Mouse (Mus musculus) stomach, embryonic 14.5 days (tissue): ENCODE results near the gene Grcc10. TPM values are rescaled to one million over a fixed set of nuclear protein-coding genes. Genes with fewer than 3 reads are reported as not detected.

ENCODE experiments used
- ATAC-seq: fragments of 200-750 bp; cut with Nextera tagmentation; 2 replicates; pipeline ENCODE4 v1.8.0; 2017; ENCODE audit warnings: low read depth, moderate TSS enrichment; ENCODE audit not compliant: insufficient number of reproducible peaks, insufficient read depth, low FRiP score
- H3K27ac ChIP-seq: fragments of 300-500 bp; sonication (generic); 2 replicates; pipeline ENCODE4 v1.5.1; 2014; ENCODE audit warnings: mild to moderate bottlenecking, low read length, moderate library complexity, mixed read lengths
- H3K27me3 ChIP-seq: fragments of 300-500 bp; sonication (generic); 2 replicates; pipeline ENCODE4 v1.6.1; 2014; ENCODE audit warnings: low read length, control low read depth, mixed read lengths; ENCODE audit not compliant: control insufficient read depth, insufficient read depth
- H3K36me3 ChIP-seq: fragments of 300-500 bp; sonication (generic); 2 replicates; pipeline ENCODE4 v1.6.1; 2014; ENCODE audit warnings: mild to moderate bottlenecking, control low read depth, low read length, moderate library complexity, mixed read lengths; ENCODE audit not compliant: control insufficient read depth, insufficient read depth
- H3K4me1 ChIP-seq: fragments of 300-500 bp; sonication (generic); 2 replicates; pipeline ENCODE4 v1.6.1; 2014; ENCODE audit warnings: low read length, control low read depth, mixed read lengths; ENCODE audit not compliant: control insufficient read depth, insufficient read depth
- H3K4me2 ChIP-seq: fragments of 300-500 bp; sonication (generic); replicated peaks from 2 replicates; pipeline ENCODE4 v1.6.1; 2014; ENCODE audit warnings: low read depth, low read length, control low read depth
- H3K4me3 ChIP-seq: fragments of 300-500 bp; sonication (generic); 2 replicates; pipeline ENCODE4 v1.5.1; 2014; ENCODE audit warnings: low read depth, low read length, control low read depth
- H3K9ac ChIP-seq: fragments of 300-500 bp; sonication (generic); replicated peaks from 2 replicates; pipeline ENCODE4 v1.6.1; 2014; ENCODE audit warnings: low read depth, mild to moderate bottlenecking, control low read depth, low read length, moderate library complexity, mixed read lengths
- H3K9me3 ChIP-seq: fragments of 300-500 bp; sonication (generic); 2 replicates; pipeline ENCODE4 v1.6.1; 2016; ENCODE audit warnings: low read depth, low read length, control low read depth; ENCODE audit not compliant: control insufficient read depth
- WGBS: fragments of 180-500 bp; shearing (Covaris S2); extraction: QIAGEN DNeasy Blood & Tissue Kit; methylation state at CpG from one replicate; pipeline ENCODE4 v1.1.7; 2014; 5-methylcytosine and 5-hydroxymethylcytosine counted together
- polyA plus RNA-seq: library from polyadenylated mRNA; unstranded; fragments of >200 nt; fragmentation: Nextera tagmentation; extraction: Ambion mirVana; gene quantifications from 2 replicates; pipeline ENCODE4 v1.2.1, GENCODE M21; 2014

Gene Grcc10
- polyA plus RNA-seq, 1 experiment from 2014 or later = 505 TPM

DNA sequence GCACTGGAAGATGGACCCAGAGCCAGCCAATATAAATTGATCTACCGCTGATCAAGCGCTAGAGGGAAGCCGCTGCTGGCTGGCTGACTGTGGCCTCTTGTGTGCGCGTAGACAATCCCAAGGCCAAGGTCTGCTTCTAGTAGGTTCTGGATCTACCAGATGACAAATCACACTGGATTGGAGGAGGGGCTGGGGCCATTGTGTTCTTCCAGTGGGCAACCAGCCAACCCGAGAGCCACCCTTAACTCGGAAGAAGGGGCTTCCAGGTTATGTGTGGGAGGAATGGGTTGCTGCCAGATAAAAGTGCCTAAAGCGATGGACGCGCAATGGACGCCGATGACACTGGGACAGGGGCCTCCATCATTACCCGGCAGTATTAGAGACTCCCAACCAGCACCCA lies 23.2 kb downstream of the Grcc10 start:
- Histone ChIP-seq H3K4me1 (peaks cover 14% of the 10 kb centered on the region; the same call in 1 of the 2 replicates), H3K36me3 (peaks cover 30% of the 10 kb centered on the region), H3K4me3 (peak overlapping the region; percentile 36), H3K4me2 (peak overlapping the region; percentile 44), H3K9me3 (no peaks in the 10 kb centered on the region), H3K27me3 (no peaks in the 10 kb centered on the region), H3K9ac (peak overlapping the region; percentile 50), H3K27ac (peak overlapping the region; percentile 83)
- no peak for ATAC-seq
- 61% methylated on average over 13 of the region's 13 CpGs for WGBS

DNA sequence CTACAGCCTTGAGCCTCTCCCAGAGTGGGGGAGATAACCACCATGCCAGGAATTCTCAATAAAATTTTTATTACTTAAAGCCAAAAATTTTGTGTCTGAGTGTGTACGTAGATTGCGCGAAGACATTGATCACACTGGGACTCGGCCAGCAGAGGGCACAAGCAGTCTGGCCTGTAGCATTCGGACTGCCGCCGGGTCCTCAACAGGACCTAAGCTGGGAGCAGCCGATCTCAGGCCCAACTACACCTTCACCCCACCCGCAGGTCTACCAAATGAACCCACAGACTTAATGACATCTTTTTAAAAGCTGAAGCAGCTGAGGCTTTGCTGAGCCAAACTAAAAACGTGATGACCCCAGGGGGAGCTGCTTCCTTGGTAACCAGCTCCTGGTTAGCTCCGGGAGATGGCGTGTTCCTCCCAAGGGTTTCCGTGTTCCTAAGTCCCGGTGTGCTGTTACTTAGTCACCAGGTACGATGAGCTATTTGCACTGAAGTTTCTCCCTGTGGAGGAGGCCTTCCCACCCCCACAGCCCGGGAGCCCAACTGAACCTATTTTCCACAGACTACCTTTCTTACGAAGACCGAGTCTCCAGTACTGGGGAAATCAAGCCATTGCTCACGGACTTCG lies 24.2 kb downstream of the Grcc10 start:
- ATAC-seq = no peak
- 63% methylated on average over 20 of the region's 20 CpGs for WGBS
- Histone ChIP-seq H3K4me2 (peak overlapping the region; percentile 44), H3K4me3 (peak overlapping the region; percentile 36), H3K27me3 (no peaks in the 10 kb centered on the region), H3K36me3 (peaks cover 30% of the 10 kb centered on the region), H3K9ac (no peak overlapping the region), H3K27ac (peak overlapping the region; percentile 35), H3K9me3 (no peaks in the 10 kb centered on the region), H3K4me1 (peaks cover 17% of the 10 kb centered on the region; the same call in 1 of the 2 replicates)

DNA sequence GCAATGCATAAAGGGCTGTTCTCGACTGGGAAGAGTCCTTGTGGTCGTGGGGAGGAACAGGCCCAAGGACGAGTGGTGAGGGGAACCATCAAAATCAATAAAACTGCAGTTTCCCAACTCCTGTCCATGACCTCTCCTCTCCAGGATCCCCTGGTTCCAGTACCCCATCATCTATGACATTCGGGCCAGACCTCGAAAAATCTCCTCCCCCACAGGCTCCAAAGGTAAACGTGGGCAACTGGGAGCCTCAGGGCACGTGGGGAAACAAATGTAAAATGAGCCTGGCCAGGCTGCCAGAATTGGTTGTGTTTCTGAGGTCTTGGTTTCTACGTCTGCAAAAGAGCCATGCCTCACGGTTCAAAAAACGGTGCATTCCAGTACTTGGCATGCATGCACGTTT lies 28.3 kb downstream of the Grcc10 start:
- Histone ChIP-seq H3K27me3 (no peaks in the 10 kb centered on the region), H3K27ac (peak overlapping the region; percentile 85; the same call in 1 of the 2 replicates), H3K4me1 (peaks cover 23% of the 10 kb centered on the region), H3K36me3 (peaks cover 37% of the 10 kb centered on the region), H3K4me2 (peak overlapping the region; percentile 90), H3K9me3 (no peaks in the 10 kb centered on the region), H3K9ac (peak overlapping the region; percentile 93), H3K4me3 (peak overlapping the region; percentile 97)
- ATAC-seq = no peak
- 13% methylated on average over 11 of the region's 11 CpGs for WGBS

DNA sequence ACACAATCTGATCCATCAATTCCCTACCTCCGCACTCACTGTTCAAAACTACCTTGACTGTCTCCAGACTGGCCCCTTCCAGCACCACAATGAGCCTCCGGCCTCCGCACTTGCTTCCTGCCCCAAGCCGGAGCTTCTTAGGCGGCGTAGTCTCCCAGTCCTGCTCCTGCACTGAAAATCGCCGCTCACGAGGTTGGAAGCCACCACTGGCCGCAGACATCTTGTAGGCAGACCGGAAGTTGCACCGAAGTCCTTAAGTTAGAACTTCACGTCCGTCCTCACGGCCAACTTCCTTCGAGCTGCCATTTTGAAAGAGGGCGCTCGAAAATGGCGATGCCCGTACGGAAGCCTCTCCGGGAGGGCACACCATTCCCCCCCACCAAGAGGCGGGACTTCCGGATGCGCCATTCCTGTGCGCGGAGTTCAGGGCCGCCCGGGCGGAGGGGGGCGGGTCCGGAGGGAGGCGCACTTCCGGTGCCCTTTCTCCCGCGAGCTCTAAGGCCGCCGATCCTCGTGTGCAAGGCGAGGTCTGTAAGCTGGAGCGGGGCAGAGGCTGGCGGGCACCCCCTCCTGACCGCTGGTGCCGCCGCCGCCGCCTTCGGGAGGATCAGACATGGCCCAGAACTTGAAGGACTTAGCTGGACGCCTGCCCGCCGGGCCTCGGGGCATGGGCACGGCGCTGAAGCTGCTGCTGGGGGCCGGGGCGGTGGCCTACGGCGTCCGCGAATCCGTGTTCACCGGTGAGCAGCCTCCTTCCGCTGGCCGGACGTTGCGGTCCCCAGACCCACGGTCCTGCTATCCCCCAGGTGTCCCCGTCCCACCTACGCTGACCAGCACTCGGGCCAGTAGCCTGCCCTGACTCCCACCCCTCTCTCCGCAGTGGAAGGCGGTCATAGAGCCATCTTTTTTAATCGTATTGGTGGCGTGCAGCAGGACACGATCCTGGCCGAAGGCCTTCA lies 29.1 kb downstream of the Grcc10 start, which contains the start of the genes Emg1 and Phb2:
Gene Emg1, minus strand, starts transcription at position 355 of the 959 bp plus-strand sequence.
Gene Phb2, plus strand, starts transcription at position 513 of the 959 bp plus-strand sequence.
- under 1% methylated on average over 76 of the region's 76 CpGs for WGBS
- peaks cover 38% of the 10 kb centered on the region for H3K36me3 ChIP-seq

DNA sequence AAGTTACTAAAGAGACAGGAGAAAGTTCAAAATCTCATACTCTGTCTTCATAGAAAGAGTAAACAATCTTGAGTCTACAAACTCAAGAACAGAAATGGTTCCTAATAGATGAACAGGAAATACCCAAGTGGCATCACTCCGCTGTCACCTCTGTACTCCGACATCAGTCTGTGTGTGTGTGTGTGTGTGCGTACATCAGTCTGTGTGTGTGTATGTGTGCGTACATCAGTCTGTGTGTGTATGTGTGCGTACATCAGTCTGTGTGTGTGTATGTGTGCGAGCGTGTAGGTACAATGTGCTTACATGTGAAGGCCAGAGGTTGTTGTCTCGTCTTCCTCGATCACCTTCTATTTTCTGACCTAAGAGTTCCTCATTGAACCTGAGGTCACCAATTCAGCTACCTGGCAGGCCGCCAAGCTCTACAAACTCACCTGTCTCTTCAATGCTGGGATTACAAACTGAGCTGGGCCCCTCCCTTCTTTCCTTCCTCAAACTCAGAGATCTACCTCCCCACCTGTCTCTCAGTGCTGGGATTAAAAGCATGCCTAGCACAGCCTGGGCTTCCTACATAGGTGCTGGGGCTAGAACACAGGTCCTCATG lies 32.8 kb downstream of the Grcc10 start:
- Histone ChIP-seq H3K4me2 (no peak overlapping the region), H3K4me1 (peaks cover 13% of the 10 kb centered on the region), H3K27me3 (no peaks in the 10 kb centered on the region), H3K9me3 (no peaks in the 10 kb centered on the region), H3K9ac (no peak overlapping the region), H3K4me3 (no peak overlapping the region), H3K27ac (no peak overlapping the region), H3K36me3 (peaks cover 31% of the 10 kb centered on the region)
- ATAC-seq = no peak
- 86% methylated on average over 10 of the region's 10 CpGs for WGBS

More for the DNA sequence above, 29.1 kb downstream of the Grcc10 start, which contains the start of the genes Emg1 and Phb2:
- Histone ChIP-seq H3K9ac (peak within 1 kb of the TSS; percentile 93), H3K4me3 (peak within 1 kb of the TSS; percentile 97), H3K27me3 (no peaks in the 10 kb centered on the region), H3K4me1 (peaks cover 23% of the 10 kb centered on the region), H3K4me2 (peak within 1 kb of the TSS; percentile 90), H3K27ac (peak within 1 kb of the TSS; percentile 85), H3K9me3 (no peaks in the 10 kb centered on the region)
- peak; percentile 96 for ATAC-seq

DNA sequence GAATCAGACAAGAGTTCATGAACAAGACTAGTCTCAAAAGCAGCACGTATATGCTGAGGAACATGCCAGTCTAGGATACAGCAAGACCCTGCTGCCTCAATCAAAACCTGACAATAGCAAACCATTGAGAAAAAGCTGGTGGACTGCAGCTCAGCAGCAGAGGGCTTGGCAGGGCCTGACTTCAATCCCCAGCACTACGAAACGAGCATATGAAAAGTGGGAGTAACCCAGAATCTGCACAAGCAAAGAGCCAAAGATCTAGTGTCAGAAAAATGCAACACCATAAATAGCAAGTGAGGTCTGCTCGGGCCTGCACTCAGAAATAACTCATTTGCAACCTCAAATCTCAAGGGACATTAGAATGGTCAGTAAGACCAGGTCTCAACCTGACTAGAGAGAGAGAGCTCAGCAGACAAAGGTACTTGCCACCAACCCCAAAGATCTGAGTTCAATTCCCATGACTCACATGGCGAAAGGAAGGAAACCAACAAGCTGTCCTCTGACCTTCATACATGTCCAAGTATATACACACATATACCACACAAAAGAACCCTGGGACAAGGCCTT lies 35.0 kb downstream of the Grcc10 start:
- H3K36me3 ChIP-seq = peaks cover 52% of the 10 kb centered on the region
- peaks cover 8% of the 10 kb centered on the region for H3K4me1 ChIP-seq

DNA sequence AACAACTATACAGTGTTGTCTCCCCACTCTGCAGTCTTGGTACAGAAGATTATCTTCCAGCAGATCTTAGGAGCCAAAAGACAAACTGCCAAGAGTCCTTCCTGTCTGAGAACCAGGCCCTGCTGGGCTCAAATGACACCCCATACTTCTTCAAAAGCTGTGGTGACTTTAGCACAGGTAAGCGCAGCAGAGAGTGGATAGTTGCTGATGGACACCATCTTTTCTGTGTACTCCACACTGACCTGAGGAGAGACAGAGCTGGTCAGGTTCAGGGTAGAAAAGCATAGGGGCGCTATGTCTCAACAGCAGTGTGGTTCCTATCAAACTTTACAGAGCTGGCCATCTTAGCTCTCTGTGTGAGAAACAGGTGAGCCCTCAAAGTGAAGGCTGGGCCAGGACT lies 36.8 kb downstream of the Grcc10 start:
- no peaks in the 10 kb centered on the region for H3K27me3 ChIP-seq
- no peak overlapping the region for H3K9ac ChIP-seq
- H3K36me3 ChIP-seq = peaks cover 66% of the 10 kb centered on the region
- H3K27ac ChIP-seq = no peak overlapping the region
- 88% methylated on average over 2 of the region's 2 CpGs for WGBS
- no peak overlapping the region for H3K4me3 ChIP-seq
- H3K4me1 ChIP-seq = no peaks in the 10 kb centered on the region
- no peak overlapping the region for H3K4me2 ChIP-seq
- ATAC-seq = no peak
- H3K9me3 ChIP-seq = no peaks in the 10 kb centered on the region

More for the DNA sequence above, 35.0 kb downstream of the Grcc10 start:
- Histone ChIP-seq H3K9ac (no peak overlapping the region), H3K27ac (no peak overlapping the region), H3K4me3 (no peak overlapping the region), H3K4me2 (no peak overlapping the region), H3K9me3 (no peaks in the 10 kb centered on the region), H3K27me3 (no peaks in the 10 kb centered on the region)
- no peak for ATAC-seq
- WGBS = 85% methylated on average over 5 of the region's 5 CpGs

DNA sequence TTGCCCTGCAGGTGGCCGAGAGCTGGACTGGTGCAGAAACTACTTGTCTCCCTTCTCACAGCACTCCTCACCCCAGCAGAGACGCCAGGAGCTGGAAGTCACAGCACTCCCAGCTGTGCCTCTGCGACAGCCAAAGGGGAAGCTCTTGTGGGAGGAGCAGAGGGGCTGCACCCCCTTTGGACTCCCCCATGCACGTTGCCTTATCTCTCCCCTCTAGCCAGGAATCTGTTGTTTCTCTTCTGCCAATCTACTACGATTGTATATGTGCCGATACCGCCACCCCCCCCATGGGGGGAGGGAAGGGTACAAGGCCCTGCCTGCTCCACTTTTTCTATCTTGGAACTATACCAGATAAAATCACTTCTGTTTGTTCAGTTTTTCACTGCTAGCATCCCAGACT lies 37.4 kb downstream of the Grcc10 start:
- no peak overlapping the region for H3K4me2 ChIP-seq
- no peaks in the 10 kb centered on the region for H3K9me3 ChIP-seq
- no peak overlapping the region for H3K4me3 ChIP-seq
- peaks cover 70% of the 10 kb centered on the region for H3K36me3 ChIP-seq
- no peak for ATAC-seq
- WGBS = 67% methylated on average over 7 of the region's 7 CpGs
- H3K9ac ChIP-seq = no peak overlapping the region
- no peak overlapping the region for H3K27ac ChIP-seq
- no peaks in the 10 kb centered on the region for H3K27me3 ChIP-seq
- no peaks in the 10 kb centered on the region for H3K4me1 ChIP-seq
